Mouse (Mus musculus): ENCODE measurements around the gene Aff1. TPM values are rescaled to one million over a fixed set of nuclear protein-coding genes. Genes with fewer than 3 reads are reported as not detected.
A peak's percentile ranks its signal among the peaks of the same experiment; 100 is the strongest.

The Aff1 gene
- polyA plus RNA-seq, 1 experiment from 2014 or later = 7.1 TPM

GRCm38 (mm10) chr5:103860622-103861021 lies 168.4 kb downstream of the Aff1 start:
- DNase-seq (ENCODE audit: low spot score) (peak; percentile 39), ATAC-seq (replicated peaks; ENCODE audit: low FRiP score) (no peak)
- 93% methylated on average over 11 of the region's 11 CpGs for WGBS
- Histone ChIP-seq H3K27ac (ENCODE audit: low read depth, low read length) (no peak overlapping the region), H3K36me3 (ENCODE audit: control insufficient read depth, insufficient read depth, low read length) (no peaks in the 10 kb centered on the region), H3K9ac (ENCODE audit: low read length) (no peak overlapping the region), H3K9me3 (ENCODE audit: control insufficient read depth, low read length) (no peaks in the 10 kb centered on the region), H3K4me2 (ENCODE audit: low read depth, low read length, severe bottlenecking) (no peak overlapping the region), H3K27me3 (ENCODE audit: control insufficient read depth, insufficient read depth, low read length) (no peaks in the 10 kb centered on the region), H3K4me3 (ENCODE audit: low read depth, low read length) (no peak overlapping the region), H3K4me1 (replicated peaks; ENCODE audit: control insufficient read depth, insufficient read depth, low read length) (no peaks in the 10 kb centered on the region)

GRCm38 (mm10) chr5:103863759-103864158 lies 171.6 kb downstream of the Aff1 start:
- Histone ChIP-seq H3K4me3 (ENCODE audit: low read depth, low read length) (no peak overlapping the region), H3K36me3 (ENCODE audit: control insufficient read depth, insufficient read depth, low read length) (no peaks in the 10 kb centered on the region), H3K27me3 (ENCODE audit: control insufficient read depth, insufficient read depth, low read length) (no peaks in the 10 kb centered on the region), H3K4me2 (ENCODE audit: low read depth, low read length, severe bottlenecking) (no peak overlapping the region), H3K4me1 (replicated peaks; ENCODE audit: control insufficient read depth, insufficient read depth, low read length) (no peaks in the 10 kb centered on the region), H3K27ac (ENCODE audit: low read depth, low read length) (no peak overlapping the region), H3K9me3 (ENCODE audit: control insufficient read depth, low read length) (no peaks in the 10 kb centered on the region), H3K9ac (ENCODE audit: low read length) (no peak overlapping the region)
- WGBS = 94% methylated on average over 4 of the region's 4 CpGs
- ATAC-seq (replicated peaks; ENCODE audit: low FRiP score) (no peak), DNase-seq (ENCODE audit: low spot score) (no peak)

- no peak overlapping the region for H3K9ac ChIP-seq (ENCODE audit: low read length)
- no peaks in the 10 kb centered on the region for H3K27me3 ChIP-seq (ENCODE audit: control insufficient read depth, insufficient read depth, low read length)
- H3K27ac ChIP-seq (ENCODE audit: low read depth, low read length) = no peak overlapping the region
- DNase-seq (ENCODE audit: low spot score) (no peak), ATAC-seq (replicated peaks; ENCODE audit: low FRiP score) (no peak)
- no peak overlapping the region for H3K4me3 ChIP-seq (ENCODE audit: low read depth, low read length)
- 81% methylated on average over 15 of the region's 15 CpGs for WGBS
- no peaks in the 10 kb centered on the region for H3K36me3 ChIP-seq (ENCODE audit: control insufficient read depth, insufficient read depth, low read length)
- no peaks in the 10 kb centered on the region for H3K4me1 ChIP-seq (replicated peaks; ENCODE audit: control insufficient read depth, insufficient read depth, low read length)
- no peaks in the 10 kb centered on the region for H3K9me3 ChIP-seq (ENCODE audit: control insufficient read depth, low read length)
- no peak overlapping the region for H3K4me2 ChIP-seq (ENCODE audit: low read depth, low read length, severe bottlenecking)
Measured at GRCm38 (mm10) chr5:103889766-103890165, 197.6 kb downstream of the Aff1 start.

GRCm38 (mm10) chr5:103898310-103898709 lies 206.1 kb downstream of the Aff1 start:
- Histone ChIP-seq H3K9me3 (ENCODE audit: control insufficient read depth, low read length) (no peaks in the 10 kb centered on the region), H3K4me2 (ENCODE audit: low read depth, low read length, severe bottlenecking) (no peak overlapping the region), H3K27ac (ENCODE audit: low read depth, low read length) (no peak overlapping the region), H3K36me3 (ENCODE audit: control insufficient read depth, insufficient read depth, low read length) (no peaks in the 10 kb centered on the region), H3K4me1 (replicated peaks; ENCODE audit: control insufficient read depth, insufficient read depth, low read length) (peaks cover 2% of the 10 kb centered on the region; the same call in 1 of the 2 replicates), H3K27me3 (ENCODE audit: control insufficient read depth, insufficient read depth, low read length) (no peaks in the 10 kb centered on the region), H3K4me3 (ENCODE audit: low read depth, low read length) (no peak overlapping the region), H3K9ac (ENCODE audit: low read length) (no peak overlapping the region)
- DNase-seq (ENCODE audit: low spot score) (no peak), ATAC-seq (replicated peaks; ENCODE audit: low FRiP score) (no peak)
- 13% methylated on average over 1 of the region's 1 CpGs for WGBS

Other genes starting within 250 kb of the Aff1 start
- gene Slc10a6, start 63.0 kb upstream of the Aff1 start, polyA plus RNA-seq (2014; fragmentation: Nextera tagmentation; extraction: Ambion mirVana) = not detected in 2 replicates
- gene 1700016H13Rik, start 36.4 kb upstream of the Aff1 start, polyA plus RNA-seq (2014; fragmentation: Nextera tagmentation; extraction: Ambion mirVana) = 0.39 and 0.68 TPM in 2 replicates
- gene Klhl8, start 218.9 kb downstream of the Aff1 start, polyA plus RNA-seq (2014; fragmentation: Nextera tagmentation; extraction: Ambion mirVana) = 12.3 and 13.1 TPM in 2 replicates